Mouse (Mus musculus): ENCODE measurements around the gene Pakap.

- TF ChIP-seq POLR2A (IDR thresholded peaks at IDR 0.05; ENCODE audit: borderline replicate concordance, low read depth, low read length) = no peak
- no peak for TF ChIP-seq CTCF (IDR thresholded peaks at IDR 0.05; ENCODE audit: low read depth, low read length)
These were observed 345.0 kb downstream of the Pakap start for GRCm38 (mm10) chr4:57913021-57913420.

Measured in bone marrow macrophage, adult 2 months (primary cell).